Mouse (Mus musculus): ENCODE results near the gene Fst. TPM values are rescaled to one million over a fixed set of nuclear protein-coding genes. Genes with fewer than 3 reads are reported as not detected.

Gene Fst
- polyA plus RNA-seq, 1 experiment: 7.6 TPM

DNA sequence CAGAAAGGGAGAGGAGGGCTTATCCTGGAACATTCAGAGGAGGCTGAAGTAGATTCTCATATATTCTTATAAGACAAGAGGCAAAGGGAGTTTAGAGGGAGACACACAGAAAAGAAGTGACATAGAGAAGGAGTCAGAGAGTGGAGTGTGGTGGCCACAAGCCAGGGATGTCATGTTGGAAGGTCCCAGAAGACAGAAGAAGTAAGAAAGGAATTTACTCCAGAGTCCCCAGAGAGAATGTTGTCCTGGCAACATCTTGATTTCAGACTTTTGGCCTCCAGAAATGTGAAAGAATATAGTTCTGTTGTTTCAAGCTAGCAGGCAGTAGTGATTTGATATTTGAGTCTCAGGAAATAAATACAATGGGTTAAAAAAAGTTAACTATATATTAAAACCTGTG lies 46.4 kb downstream of the Fst start:
- no peak for DNase-seq (ENCODE audit: low read depth)
- TF ChIP-seq CTCF (IDR thresholded peaks at IDR 0.05; ENCODE audit: borderline replicate concordance, extremely low read depth, insufficient read depth, insufficient read length) (no peak), POLR2A (IDR thresholded peaks at IDR 0.05; ENCODE audit: borderline replicate concordance, extremely low read depth, insufficient read depth, insufficient read length, poor library complexity, severe bottlenecking) (no peak)

DNA sequence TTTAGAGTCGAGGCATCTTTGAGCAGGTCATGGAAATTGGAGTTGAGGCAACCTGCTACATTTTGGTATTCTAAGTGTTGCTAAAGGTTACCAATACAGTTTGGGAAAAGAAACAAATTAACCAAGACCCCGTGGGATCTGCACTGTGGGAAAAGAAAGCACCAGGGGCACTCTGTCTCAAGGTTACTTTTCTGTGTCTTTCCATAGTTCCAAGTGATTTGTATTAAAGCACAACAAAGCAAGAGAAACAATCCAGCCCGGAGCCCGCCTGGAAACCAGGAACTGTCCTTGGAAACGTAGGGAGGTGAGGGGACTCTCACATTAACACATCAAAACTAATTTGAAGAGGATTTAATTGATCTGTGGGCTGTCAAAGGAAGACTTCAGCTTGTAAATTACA lies 51.9 kb downstream of the Fst start:
- no peak for TF ChIP-seq POLR2A (IDR thresholded peaks at IDR 0.05; ENCODE audit: borderline replicate concordance, extremely low read depth, insufficient read depth, insufficient read length, poor library complexity, severe bottlenecking)
- no peak for TF ChIP-seq CTCF (IDR thresholded peaks at IDR 0.05; ENCODE audit: borderline replicate concordance, extremely low read depth, insufficient read depth, insufficient read length)
- peak; percentile 36 for DNase-seq (ENCODE audit: low read depth)

DNA sequence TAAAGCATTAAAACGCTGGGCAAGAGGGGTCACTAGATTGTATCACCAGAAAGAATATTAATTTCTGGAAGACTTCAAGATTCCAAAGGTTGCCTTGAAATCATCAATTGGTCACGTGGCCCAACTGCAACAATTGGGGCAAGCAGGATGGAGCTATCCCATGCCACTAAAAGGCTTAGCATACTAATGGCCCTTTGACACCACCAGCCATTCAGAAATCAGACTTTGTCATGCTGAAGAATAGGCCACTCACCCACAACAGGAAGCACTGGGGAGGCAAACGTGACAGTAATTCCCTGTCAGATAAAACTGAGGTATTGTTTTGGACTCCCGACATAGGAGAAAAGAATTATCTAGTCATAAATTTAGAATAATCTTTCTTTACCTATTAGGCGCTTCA lies 52.3 kb downstream of the Fst start:
- no peak for TF ChIP-seq CTCF (IDR thresholded peaks at IDR 0.05; ENCODE audit: borderline replicate concordance, extremely low read depth, insufficient read depth, insufficient read length)
- DNase-seq (ENCODE audit: low read depth): peak; percentile 45

DNA sequence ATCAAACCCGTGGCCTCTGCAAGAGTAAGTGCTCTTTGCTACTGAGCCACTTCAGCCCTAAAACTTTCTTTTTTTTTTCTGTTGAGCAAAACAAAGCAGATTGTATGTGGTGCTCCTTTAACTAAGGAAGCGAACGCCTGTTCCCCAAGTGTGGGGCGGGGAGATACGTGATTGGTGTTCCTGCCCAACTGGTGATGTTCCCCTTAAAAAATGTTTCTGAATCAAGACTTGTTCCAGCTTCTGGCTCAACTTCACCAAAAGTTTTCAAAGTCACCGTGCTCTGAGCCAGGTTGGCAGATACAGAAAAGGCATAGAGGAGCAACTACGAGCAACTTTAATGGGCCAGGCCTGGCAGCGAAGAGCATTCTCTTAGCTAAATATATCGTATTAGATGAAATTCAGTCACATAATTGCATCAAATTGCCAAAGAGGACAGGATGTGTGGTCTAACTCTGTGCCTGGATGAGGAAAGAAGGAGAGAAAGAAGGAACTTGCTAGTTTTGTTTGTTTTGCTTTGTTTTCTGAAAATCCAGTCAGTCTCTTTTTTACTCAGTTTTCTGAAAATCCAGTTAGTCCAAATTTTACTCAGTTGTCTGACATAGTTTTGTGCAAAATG lies 53.5 kb downstream of the Fst start:
- TF ChIP-seq CTCF (IDR thresholded peaks at IDR 0.05; ENCODE audit: borderline replicate concordance, extremely low read depth, insufficient read depth, insufficient read length) (no peak), POLR2A (IDR thresholded peaks at IDR 0.05; ENCODE audit: borderline replicate concordance, extremely low read depth, insufficient read depth, insufficient read length, poor library complexity, severe bottlenecking) (no peak)
- DNase-seq (ENCODE audit: low read depth): peak; percentile 24

Other genes with a start within 250 kb of the Fst start
- 90.4 and 103 TPM in 2 replicates for gene Ndufs4, start 70.7 kb downstream of the Fst start, polyA plus RNA-seq (2012; rRNA removed)